Mouse (Mus musculus) c-Kit-positive CD71-negative TER-119-negative erythroid progenitor cells, embryonic 14.5 days (primary cell): ENCODE measurements around the gene Nudt14.
A peak's percentile ranks its signal among the peaks of the same experiment; 100 is the strongest.

ENCODE experiments used
- DNase-seq: peaks from one replicate; pipeline ENCODE4 v3.0.0-alpha.2; 2013; ENCODE audit warnings: low read depth

The Nudt14 gene

GRCm38 (mm10) chr12:112950040-112950760 is 8.3 kb upstream of the Nudt14 start:
- DNase-seq: peak; percentile 60

- DNase-seq: no peak
Observed at GRCm38 (mm10) chr12:112947307-112947706, 5.4 kb upstream of the Nudt14 start.

DNA sequence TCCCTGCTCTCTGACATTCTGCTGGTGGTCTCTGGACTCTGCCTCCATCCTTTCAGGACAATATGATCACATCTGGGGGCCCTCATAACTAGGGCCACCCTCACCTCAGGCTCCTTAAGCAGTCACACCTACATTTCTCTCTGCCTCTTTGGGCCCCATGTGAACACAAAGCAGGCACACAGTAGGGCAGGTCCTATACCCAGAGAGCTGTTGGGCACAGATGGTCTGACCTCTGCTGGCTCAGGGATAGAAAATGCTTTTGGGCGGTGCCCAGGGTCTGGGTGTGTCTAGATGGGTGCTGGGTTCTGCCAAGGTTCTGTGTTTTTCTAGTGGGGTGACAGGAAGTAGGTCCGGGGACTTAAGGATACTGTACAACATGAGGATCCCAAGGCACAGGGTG is 1.7 kb upstream of the Nudt14 start:
- no peak for DNase-seq

GRCm38 (mm10) chr12:112941156-112941775 is 658 bp downstream of the Nudt14 start:
- no peak for DNase-seq

- DNase-seq: no peak
Observed at GRCm38 (mm10) chr12:112940710-112941109, 1.2 kb downstream of the Nudt14 start.

DNA sequence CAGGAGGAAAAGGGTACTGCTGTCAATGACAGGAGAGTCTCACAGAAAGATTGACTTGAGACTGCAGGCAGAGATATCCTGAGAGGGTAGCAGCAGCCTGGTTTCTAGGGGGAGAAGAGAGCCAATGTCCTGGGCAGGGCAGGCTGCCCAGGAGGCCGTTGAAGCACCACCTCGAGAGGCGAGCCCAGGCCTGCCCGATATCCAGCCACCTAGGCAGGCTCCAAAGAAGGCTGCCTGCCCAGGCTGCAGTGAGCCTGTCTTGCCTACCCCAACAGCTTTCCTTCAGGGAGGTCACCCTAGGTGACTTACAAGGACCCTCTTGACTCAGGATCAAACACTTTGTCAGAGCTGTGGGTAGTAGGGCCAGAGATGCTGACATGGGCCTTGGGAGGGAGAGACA is 1.7 kb downstream of the Nudt14 start:
- DNase-seq: no peak

DNA sequence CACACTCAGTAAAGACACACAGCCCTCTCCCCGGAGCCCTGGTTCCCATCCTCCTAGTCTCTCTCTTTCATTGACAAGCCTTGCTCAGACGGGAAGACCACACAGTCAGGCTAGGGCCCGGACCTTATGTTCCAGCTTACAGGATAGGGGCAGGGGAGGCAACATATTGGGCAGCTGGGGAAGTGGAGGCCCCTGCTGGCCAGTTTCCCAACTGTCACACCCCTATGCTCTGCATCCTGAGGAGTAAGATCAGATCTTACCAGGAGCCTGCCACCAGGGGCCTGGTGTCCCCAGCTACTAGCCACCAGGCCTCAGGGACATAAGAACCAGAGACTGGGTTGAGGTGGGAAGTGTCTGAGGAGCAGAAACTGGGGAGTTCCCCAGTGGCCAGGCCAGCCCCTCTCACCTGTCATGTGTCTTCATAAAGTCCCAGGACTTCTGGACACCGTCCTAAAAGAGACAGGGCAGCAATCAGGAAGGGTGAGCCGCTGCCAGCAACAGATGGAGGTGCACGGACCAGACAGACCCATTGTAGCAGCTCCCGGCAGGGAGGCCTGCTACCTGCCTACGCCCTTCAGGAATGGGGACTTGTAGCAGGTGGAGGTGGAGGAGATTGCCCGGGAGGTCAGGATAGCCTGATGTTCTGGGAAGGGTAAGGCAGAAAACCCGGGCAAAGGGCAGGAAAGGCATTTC is 2.9 kb downstream of the Nudt14 start:
- no peak for DNase-seq

- no peak for DNase-seq
Observed at GRCm38 (mm10) chr12:112938366-112938765, 3.6 kb downstream of the Nudt14 start.

- DNase-seq: no peak
Observed at GRCm38 (mm10) chr12:112937906-112938305, 4.0 kb downstream of the Nudt14 start.

- DNase-seq: no peak
Observed at GRCm38 (mm10) chr12:112932647-112933046, 9.3 kb downstream of the Nudt14 start.

DNA sequence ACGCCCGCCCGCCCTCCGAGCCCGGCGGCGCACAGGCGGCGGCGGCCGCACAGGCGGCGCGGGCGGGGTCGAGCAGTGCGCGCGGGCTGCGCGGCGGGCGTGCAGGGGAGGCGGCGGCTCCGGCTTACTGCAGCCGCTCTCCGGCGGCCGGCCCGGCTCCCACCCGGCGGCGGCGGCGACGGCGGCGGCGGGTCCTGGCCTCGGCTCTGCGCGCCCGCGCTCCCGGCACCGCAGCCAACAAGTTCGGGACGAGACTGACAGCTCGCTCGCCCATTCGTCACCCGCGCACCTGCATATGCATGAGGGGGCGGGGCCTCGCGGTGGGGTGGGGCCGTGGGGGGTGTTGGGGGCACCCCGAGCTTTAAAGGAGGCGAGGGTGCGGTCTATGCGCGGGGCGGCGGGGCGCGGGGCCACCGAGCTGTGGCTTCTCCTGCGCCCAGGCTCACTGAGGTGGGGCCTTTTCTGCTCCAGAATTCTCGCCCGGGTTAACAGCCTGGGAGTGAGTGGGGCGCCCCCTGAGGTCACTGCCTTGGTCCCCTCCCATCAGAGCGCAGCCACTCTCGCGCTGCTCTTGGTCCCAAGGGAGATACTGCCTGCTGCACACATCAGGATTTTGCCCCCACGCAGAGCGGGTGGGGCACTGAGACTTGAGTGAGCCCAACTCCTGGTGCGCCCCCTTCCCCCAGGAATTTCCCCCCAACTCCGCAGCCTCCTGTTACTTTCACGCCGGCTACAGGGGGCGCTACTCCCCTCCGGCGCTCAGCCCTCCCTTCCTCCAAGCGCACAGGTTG is 12.2 kb downstream of the Nudt14 start, which contains the start of gene Jag2:
Gene Jag2 (minus strand): TSS at position 215 of the 791 bp plus-strand sequence.
- DNase-seq: no peak

GRCm38 (mm10) chr12:112928401-112929241 is 13.3 kb downstream of the Nudt14 start:
- no peak for DNase-seq

- no peak for DNase-seq
Observed at GRCm38 (mm10) chr12:112927265-112927664, 14.7 kb downstream of the Nudt14 start.

- DNase-seq: no peak
Observed at GRCm38 (mm10) chr12:112925950-112926349, 16.0 kb downstream of the Nudt14 start.

GRCm38 (mm10) chr12:112922541-112922940 is 19.4 kb downstream of the Nudt14 start:
- DNase-seq: no peak

DNA sequence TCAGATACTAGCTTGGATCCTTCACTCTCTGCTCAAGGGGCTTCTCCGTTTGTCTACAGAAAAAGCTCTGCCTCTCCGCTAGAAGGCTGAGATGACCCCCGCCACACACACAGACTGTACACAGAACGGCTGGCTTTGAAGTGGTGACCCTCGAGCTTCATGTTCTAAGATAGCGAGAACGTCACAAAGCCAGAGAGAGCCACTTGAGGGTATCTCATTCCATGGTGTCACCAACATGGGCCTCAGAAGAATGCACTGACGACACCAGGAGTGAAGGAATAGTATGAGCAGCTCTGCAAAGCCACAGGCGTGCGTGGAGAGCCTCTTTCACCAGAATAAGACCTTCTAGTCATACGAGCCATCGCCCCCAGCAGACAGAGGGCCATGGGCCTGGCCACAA is 20.4 kb downstream of the Nudt14 start:
- DNase-seq: no peak

DNA sequence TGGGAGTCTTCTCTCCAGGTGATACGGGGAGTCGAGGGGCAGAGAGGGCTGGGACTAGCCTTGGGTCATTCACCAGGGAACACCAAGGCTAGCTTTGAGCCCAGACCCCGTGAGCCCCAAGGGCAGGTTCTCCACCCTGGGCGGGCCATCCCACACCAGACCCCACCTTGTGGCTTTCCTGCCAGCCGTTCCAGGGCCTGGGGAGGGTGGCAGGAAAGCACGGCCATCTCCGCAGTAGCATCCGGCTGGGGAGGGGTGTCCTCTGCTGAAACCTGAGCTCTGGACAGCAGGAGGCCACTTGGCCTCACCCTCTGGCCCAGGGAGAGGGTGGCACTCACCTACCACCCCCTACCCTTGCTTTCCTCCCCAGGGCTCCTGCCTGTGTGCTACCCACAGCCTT is 24.0 kb downstream of the Nudt14 start:
- no peak for DNase-seq

GRCm38 (mm10) chr12:112917486-112917885 is 24.4 kb downstream of the Nudt14 start:
- no peak for DNase-seq

DNA sequence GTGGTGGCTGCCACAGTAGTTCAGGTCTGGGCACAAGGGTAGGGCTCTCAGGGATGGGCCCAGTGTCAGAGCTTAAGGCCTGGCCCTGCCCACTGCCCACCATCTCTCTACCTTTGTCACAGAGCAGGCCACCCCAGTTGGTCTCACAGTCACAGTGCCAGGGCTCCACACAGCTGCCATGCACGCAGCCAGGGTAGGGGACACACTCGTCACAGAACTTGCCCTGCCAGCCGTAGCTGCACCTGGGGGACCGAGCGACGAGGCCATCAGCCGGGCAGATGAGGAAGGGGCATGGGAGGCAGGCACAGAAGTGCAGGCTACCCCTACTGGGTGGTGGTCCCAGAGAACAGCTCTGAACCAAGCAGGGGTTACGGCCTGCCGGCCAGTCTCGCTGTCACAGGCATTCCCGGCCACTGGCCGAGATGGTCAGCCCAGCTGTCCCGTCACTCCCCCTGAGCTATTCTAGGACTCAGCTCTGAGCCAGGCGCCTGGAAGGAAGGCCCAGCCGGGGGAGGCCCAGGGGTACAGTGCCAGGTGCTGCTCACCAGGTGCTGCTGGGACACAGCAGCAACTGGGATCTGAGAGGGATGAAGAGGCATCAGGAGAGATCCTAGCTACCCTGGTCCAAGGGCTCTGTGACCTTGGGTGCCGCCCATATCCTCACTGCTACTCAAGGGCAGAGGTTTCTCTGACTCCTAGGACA is 25.1 kb downstream of the Nudt14 start:
- DNase-seq: no peak

GRCm38 (mm10) chr12:112915587-112915986 is 26.3 kb downstream of the Nudt14 start:
- DNase-seq: no peak

- no peak for DNase-seq
Observed at GRCm38 (mm10) chr12:112914527-112914926, 27.4 kb downstream of the Nudt14 start.
